Mouse (Mus musculus) liver, embryonic 14.5 days (tissue): ENCODE data around the gene Aoc1.

Experiments
- CTCF ChIP-seq: IDR thresholded peaks from 2 replicates; pipeline ENCODE4 v1.5.1; 2016; ENCODE audit warnings: antibody characterized with exemption, low read depth, control low read depth
- EP300 ChIP-seq: IDR thresholded peaks from 2 replicates; pipeline ENCODE4 v1.6.1; 2016; ENCODE audit warnings: antibody characterized with exemption, low read depth

DNA sequence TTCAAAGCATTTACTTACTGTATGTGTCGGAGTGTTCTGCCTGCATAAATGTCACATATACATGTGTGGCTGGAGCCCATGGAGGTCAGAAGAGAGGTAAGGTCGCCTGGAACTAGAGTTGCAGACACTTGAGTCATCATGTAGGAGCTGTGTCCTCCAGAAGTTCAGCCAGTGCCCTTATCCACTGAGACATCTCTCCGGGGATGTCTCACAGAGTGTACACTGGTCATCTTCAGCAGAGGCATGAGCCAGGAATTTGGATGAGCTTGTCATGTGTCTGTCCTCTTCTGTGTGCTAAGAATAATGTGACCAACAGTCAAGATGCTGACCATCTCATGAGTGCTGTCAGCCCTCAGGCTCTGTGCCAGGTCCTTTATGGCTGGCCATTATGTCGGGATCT, 9.9 kb upstream of the Aoc1 start:
- TF ChIP-seq EP300 (no peak), CTCF (no peak)
